Mouse (Mus musculus) C2C12 (cell line): ENCODE measurements around the gene Tagln.

Experiments used
- CEBPB ChIP-seq: IDR thresholded peaks from one replicate; pipeline ENCODE4 v1.6.1; 2011; ENCODE audit warnings: low read depth, mild to moderate bottlenecking, control low read depth, moderate library complexity
- CTCF ChIP-seq: IDR thresholded peaks from one replicate; pipeline ENCODE4 v1.5.1; 2011; ENCODE audit not compliant: control insufficient read depth, insufficient read depth, insufficient read length

- TF ChIP-seq CTCF (no peak), CEBPB (no peak)
Measured at GRCm38 (mm10) chr9:45944506-45945400, 8.9 kb upstream of the Tagln start.
